ENCODE assay signal across 8 mouse cellular contexts in the genomic region with DNA sequence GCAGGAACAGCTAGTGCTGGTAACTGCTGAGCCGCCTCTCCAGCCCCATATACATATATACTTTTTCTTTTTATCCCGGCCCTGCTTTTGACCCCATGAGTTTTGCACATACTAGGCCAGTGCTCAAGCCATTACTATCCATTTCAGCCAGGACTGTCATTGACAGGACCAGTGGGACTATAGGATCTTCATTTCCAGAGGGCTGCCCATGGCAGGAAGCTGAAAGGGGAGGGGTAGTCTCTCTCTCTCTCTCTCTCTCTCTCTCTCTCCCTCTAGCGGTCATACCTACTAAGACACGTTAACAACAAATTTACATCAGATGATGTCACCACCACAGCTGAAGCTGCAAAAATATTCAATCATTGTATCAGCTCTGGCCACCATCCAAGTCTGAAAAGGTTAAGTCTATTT. TPM values are rescaled to one million over a fixed set of nuclear protein-coding genes. Genes with fewer than 3 reads are reported as not detected.
DNase-seq lines count a peak whose midpoint lies in the region; ATAC-seq and TF ChIP-seq lines count a peak whose summit lies in the region.

No protein-coding gene starts in this region.

- no peaks in the 10 kb centered on the region for H3K79me2 ChIP-seq in liver, adult 2 months (ENCODE audit: control insufficient read depth, insufficient read depth, low read length)

- ATAC-seq in embryonic facial prominence, embryonic 13.5 days (ENCODE audit: insufficient number of reproducible peaks, insufficient read depth, low FRiP score, low TSS enrichment, low read depth): no peak
- no peak for ATAC-seq in lung, embryonic 16.5 days (ENCODE audit: low read depth)

- TF ChIP-seq POLR2A in liver, adult 2 months (IDR thresholded peaks at IDR 0.05; ENCODE audit: extremely low read depth, insufficient read depth, low read length): no peak

- no peaks in the 10 kb centered on the region for H3K36me3 ChIP-seq in liver, adult 2 months (ENCODE audit: control insufficient read depth, insufficient read depth, low read length)
- no peaks in the 10 kb centered on the region for H3K36me3 ChIP-seq in embryonic facial prominence, embryonic 13.5 days
- no peaks in the 10 kb centered on the region for H3K36me3 ChIP-seq in lung, embryonic 16.5 days (ENCODE audit: control insufficient read depth, insufficient read depth, low read length)

- H3K9me3 ChIP-seq in embryonic facial prominence, embryonic 13.5 days: no peaks in the 10 kb centered on the region
- H3K9me3 ChIP-seq in lung, embryonic 16.5 days (ENCODE audit: control insufficient read depth, low read length): no peaks in the 10 kb centered on the region

- no peak overlapping the region for H3K4me3 ChIP-seq in liver, adult 2 months (ENCODE audit: insufficient read depth, low read depth, low read length)
- H3K4me3 ChIP-seq in embryonic facial prominence, embryonic 13.5 days: no peak overlapping the region
- H3K4me3 ChIP-seq in lung, embryonic 16.5 days (ENCODE audit: low read length): no peak overlapping the region

- H3K4me1 ChIP-seq in liver, adult 2 months (ENCODE audit: control insufficient read depth, insufficient read depth, low read length): peaks cover 13% of the 10 kb centered on the region
- peaks cover 57% of the 10 kb centered on the region for H3K4me1 ChIP-seq in embryonic facial prominence, embryonic 13.5 days
- peaks cover 35% of the 10 kb centered on the region for H3K4me1 ChIP-seq in lung, embryonic 16.5 days (replicated peaks; ENCODE audit: control insufficient read depth, insufficient read depth, low read length)

- no peak overlapping the region for H3K27ac ChIP-seq in liver, adult 2 months (replicated peaks; ENCODE audit: insufficient read depth, low read depth, low read length)
- 0 out of 2 replicates have a peak overlapping the region, but pooled peaks have one; percentile 33 for H3K27ac ChIP-seq in embryonic facial prominence, embryonic 13.5 days
- 0 out of 2 replicates have a peak overlapping the region, but pooled peaks have one; percentile 10 for H3K27ac ChIP-seq in lung, embryonic 16.5 days (ENCODE audit: low read length)

- no peaks in the 10 kb centered on the region for H3K27me3 ChIP-seq in liver, adult 2 months (ENCODE audit: control insufficient read depth, insufficient read depth, low read length)
- H3K27me3 ChIP-seq in embryonic facial prominence, embryonic 13.5 days: no peaks in the 10 kb centered on the region
- no peaks in the 10 kb centered on the region for H3K27me3 ChIP-seq in lung, embryonic 16.5 days (ENCODE audit: control insufficient read depth, insufficient read depth, low read depth, low read length)

- 31% methylated on average over 4 of the region's 4 CpGs for WGBS in liver, adult 2 months
- 13% methylated on average over 4 of the region's 4 CpGs for WGBS in embryonic facial prominence, embryonic 13.5 days
- WGBS in lung, embryonic 16.5 days: 11% methylated on average over 4 of the region's 4 CpGs

- H3K4me2 ChIP-seq in embryonic facial prominence, embryonic 13.5 days: no peak overlapping the region
- H3K4me2 ChIP-seq in lung, embryonic 16.5 days (ENCODE audit: low read depth, low read length): no peak overlapping the region

- peak; percentile 45 to 81 for DNase-seq in adrenal gland, adult (ENCODE audit: inconsistent age in 2 of 2, low spot score in 1 of 2)
- DNase-seq in adrenal gland, postnatal 25 days: no peak
- DNase-seq in liver, adult 2 months (ENCODE audit: extremely low read depth, low read depth, low spot score): peak; percentile 68
- DNase-seq in liver: no peak
- peak; percentile 62 for DNase-seq in thymus, postnatal 25 days
- no peak for DNase-seq in right cerebral cortex, postnatal 14 days

- peak; percentile 39 for TF ChIP-seq CTCF in liver, adult 2 months (IDR thresholded peaks at IDR 0.05; ENCODE audit: low read depth, low read length)

- H3K9ac ChIP-seq in liver, adult 2 months (ENCODE audit: low read depth, low read length): no peak overlapping the region
- no peak overlapping the region for H3K9ac ChIP-seq in embryonic facial prominence, embryonic 13.5 days
- no peak overlapping the region for H3K9ac ChIP-seq in lung, embryonic 16.5 days (ENCODE audit: low read length)

RNA-seq across cellular contexts. Expression of a gene that starts 1.9 kb away (rescaled TPM):
- total RNA-seq in adrenal gland, postnatal 25 days (2021): 26.4 and 37.4 TPM in 2 replicates
- 0.94 and 1.6 TPM in 2 replicates for total RNA-seq in liver, adult 2 months (2014; rRNA removed)
- polyA plus RNA-seq in liver, adult 2 months (2012; rRNA removed): 3.5 and 4.2 TPM in 2 replicates
- 12.8 and 17.2 TPM in 2 replicates for polyA plus RNA-seq in embryonic facial prominence, embryonic 13.5 days (2015; fragmentation: Nextera tagmentation; extraction: Ambion mirVana)
- polyA plus RNA-seq in lung, embryonic 16.5 days (2015; fragmentation: Nextera tagmentation; extraction: Ambion mirVana): 30.1 and 33.8 TPM in 2 replicates

RNA-seq across cellular contexts. Expression of a gene that starts 3.3 kb away (rescaled TPM):
- total RNA-seq in adrenal gland, postnatal 25 days (2021): 2.4 and 2.6 TPM in 2 replicates
- 0.55 and 0.67 TPM in 2 replicates for total RNA-seq in liver, adult 2 months (2014; rRNA removed)
- polyA plus RNA-seq in liver, adult 2 months (2012; rRNA removed): 0.29 and 0.56 TPM in 2 replicates
- polyA plus RNA-seq in embryonic facial prominence, embryonic 13.5 days (2015; fragmentation: Nextera tagmentation; extraction: Ambion mirVana): 1.3 and 2.0 TPM in 2 replicates
- polyA plus RNA-seq in lung, embryonic 16.5 days (2015; fragmentation: Nextera tagmentation; extraction: Ambion mirVana): 0.24 and 0.98 TPM in 2 replicates

RNA-seq across cellular contexts. Expression of a gene that starts 24.9 kb away (rescaled TPM):
- total RNA-seq in adrenal gland, postnatal 25 days (2021): 28.3 and 30.2 TPM in 2 replicates
- 1.5 and 1.6 TPM in 2 replicates for total RNA-seq in liver, adult 2 months (2014; rRNA removed)
- polyA plus RNA-seq in liver, adult 2 months (2012; rRNA removed): 5.4 and 9.2 TPM in 2 replicates
- 52.7 and 54.9 TPM in 2 replicates for polyA plus RNA-seq in embryonic facial prominence, embryonic 13.5 days (2015; fragmentation: Nextera tagmentation; extraction: Ambion mirVana)
- 38.0 and 40.0 TPM in 2 replicates for polyA plus RNA-seq in lung, embryonic 16.5 days (2015; fragmentation: Nextera tagmentation; extraction: Ambion mirVana)

RNA-seq across cellular contexts. Expression of a gene that starts 25.6 kb away (rescaled TPM):
- 30.5 and 37.8 TPM in 2 replicates for total RNA-seq in adrenal gland, postnatal 25 days (2021)
- total RNA-seq in liver, adult 2 months (2014; rRNA removed): 5.6 and 6.6 TPM in 2 replicates
- polyA plus RNA-seq in liver, adult 2 months (2012; rRNA removed): 12.8 and 19.5 TPM in 2 replicates
- 13.6 and 14.5 TPM in 2 replicates for polyA plus RNA-seq in embryonic facial prominence, embryonic 13.5 days (2015; fragmentation: Nextera tagmentation; extraction: Ambion mirVana)
- polyA plus RNA-seq in lung, embryonic 16.5 days (2015; fragmentation: Nextera tagmentation; extraction: Ambion mirVana): 8.5 and 9.2 TPM in 2 replicates

RNA-seq across cellular contexts. Expression of a gene that starts 28.4 kb away (rescaled TPM):
- 52.8 and 67.8 TPM in 2 replicates for total RNA-seq in adrenal gland, postnatal 25 days (2021)
- total RNA-seq in liver, adult 2 months (2014; rRNA removed): 3.0 and 7.2 TPM in 2 replicates
- polyA plus RNA-seq in liver, adult 2 months (2012; rRNA removed): 35.4 and 56.0 TPM in 2 replicates
- polyA plus RNA-seq in embryonic facial prominence, embryonic 13.5 days (2015; fragmentation: Nextera tagmentation; extraction: Ambion mirVana): 63.4 and 71.4 TPM in 2 replicates
- 51.2 and 53.3 TPM in 2 replicates for polyA plus RNA-seq in lung, embryonic 16.5 days (2015; fragmentation: Nextera tagmentation; extraction: Ambion mirVana)

Comparison
In these comparisons a context has a peak if more than half of its experiments do, and no peak if none do; other contexts are left out.
1. DNase-seq: peak in adrenal gland, adult (2 of 2), liver, adult 2 months (single experiment) and thymus, postnatal 25 days (single experiment); none in adrenal gland, postnatal 25 days (single experiment), liver (single experiment) and right cerebral cortex, postnatal 14 days (single experiment).